Mouse (Mus musculus) liver, embryonic 14.5 days (tissue): ENCODE data around the gene Mon1b.

Experiments
- CTCF ChIP-seq: IDR thresholded peaks from 2 replicates; pipeline ENCODE4 v1.5.1; 2016; ENCODE audit warnings: antibody characterized with exemption, low read depth, control low read depth
- EP300 ChIP-seq: IDR thresholded peaks from 2 replicates; pipeline ENCODE4 v1.6.1; 2016; ENCODE audit warnings: antibody characterized with exemption, low read depth

GRCm38 (mm10) chr8:113652450-113652849, 17.1 kb downstream of the Mon1b start:
- TF ChIP-seq EP300 (no peak), CTCF (no peak)
